Mouse (Mus musculus): ENCODE results near the gene Rft1. TPM values are rescaled to one million over a fixed set of nuclear protein-coding genes. Genes with fewer than 3 reads are reported as not detected.
"Not testable (repeated sequence)": the region's sequence is repeated elsewhere in the genome, so short reads cannot be mapped to it uniquely, and the experiment has no call there.

Gene Rft1
- polyA plus RNA-seq, 3 experiments from 2014 or later: 10.9 to 17.1 (median 15.5) TPM

DNA sequence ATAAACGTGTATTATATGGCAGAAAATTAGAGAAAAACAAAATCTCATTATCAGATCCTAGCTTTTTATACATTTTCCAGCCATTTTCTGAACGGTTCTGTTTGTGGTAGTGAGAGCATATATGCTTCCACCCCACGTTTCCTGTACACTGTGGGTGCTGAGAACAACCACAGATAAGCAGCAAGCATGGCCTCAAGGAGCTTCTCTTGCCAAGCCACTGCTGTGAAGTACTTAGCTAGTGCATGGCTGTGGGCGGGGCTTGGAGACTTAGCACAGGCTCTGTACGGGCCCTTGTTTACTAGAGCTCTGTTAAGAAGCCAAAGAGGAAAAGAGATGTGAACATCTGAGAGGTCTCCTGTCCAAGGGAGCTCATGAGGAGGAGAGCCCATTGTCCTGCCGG, 20.8 kb downstream of the Rft1 start:
- peak; percentile 83 for ATAC-seq

DNA sequence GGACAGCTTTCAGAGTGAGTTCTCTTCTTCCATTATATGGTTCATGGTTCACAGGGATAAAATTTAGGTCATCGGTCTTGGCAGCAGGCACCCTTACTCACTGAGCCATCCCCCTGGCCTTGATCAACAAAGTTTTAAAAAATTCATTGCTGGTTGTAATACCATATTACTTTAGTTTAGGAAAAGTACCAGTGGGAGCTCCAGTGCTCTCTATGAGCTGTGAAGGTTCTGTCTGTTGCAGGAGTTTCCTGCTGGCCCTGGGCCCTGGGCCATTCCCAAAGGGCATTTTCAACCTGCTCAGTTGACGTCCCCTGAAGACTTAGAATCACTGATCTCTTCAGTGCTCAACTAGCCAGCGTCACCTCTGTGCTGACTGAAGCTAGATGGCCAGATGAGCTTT, 28.0 kb downstream of the Rft1 start:
- no peak for ATAC-seq

DNA sequence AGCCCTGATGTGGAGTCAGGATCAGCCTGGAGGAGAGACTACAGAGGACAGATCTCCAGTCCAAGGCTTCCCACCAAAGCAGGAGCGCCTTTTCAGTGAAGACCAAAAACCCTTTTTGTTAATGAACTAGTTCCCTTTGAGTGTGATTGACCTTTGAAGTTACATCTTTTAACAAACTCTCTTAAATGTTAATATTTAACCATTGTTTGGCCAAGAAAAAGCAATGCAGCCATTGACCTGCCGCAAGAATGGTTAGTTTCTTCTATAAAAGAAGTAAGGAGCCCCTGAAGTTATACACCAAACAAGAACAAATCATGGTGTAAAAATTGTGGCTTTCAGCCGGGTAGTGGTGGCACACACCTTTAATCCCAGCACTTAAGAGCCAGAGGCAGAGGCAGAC, 36.5 kb downstream of the Rft1 start:
- ATAC-seq: no peak

DNA sequence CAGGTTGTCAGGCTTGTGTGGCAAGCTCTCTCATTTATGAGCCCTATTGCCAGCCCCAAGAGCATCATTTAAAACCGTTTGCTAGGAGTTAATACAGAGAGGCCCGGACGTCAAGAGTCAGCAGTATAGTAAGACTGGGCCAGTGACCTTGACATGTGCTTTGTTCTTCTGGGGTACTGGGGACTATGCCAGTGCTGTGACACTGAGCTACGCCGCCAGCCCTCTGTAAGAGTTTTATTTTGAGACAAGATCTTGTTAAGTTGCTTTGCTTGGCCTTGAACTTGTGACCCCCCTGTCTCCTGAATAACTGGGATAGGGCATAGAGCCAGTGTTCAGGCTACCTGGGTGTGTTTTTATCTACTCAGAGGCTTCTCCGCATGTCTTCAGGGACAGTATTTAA, 38.3 kb downstream of the Rft1 start:
- ATAC-seq: no peak

DNA sequence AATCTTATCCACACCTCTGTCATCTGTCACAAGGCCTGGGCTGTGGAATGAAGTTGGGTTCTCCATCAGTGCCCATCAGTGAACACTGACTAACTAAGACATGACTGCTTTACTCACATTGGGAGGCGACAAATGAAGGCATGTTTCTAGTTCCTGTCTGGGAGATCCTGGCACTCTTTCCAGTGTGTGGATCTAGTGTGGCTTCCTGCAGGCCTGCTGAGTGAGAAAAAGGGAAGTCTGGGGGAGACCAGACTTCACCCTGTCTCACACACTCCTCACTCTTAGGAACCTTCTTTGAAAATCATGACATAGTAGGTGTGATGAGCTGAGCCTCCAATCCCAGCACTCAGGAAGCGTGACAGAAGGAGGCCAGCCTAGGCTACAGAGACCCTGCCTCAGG, 40.6 kb downstream of the Rft1 start:
- ATAC-seq: no peak

DNA sequence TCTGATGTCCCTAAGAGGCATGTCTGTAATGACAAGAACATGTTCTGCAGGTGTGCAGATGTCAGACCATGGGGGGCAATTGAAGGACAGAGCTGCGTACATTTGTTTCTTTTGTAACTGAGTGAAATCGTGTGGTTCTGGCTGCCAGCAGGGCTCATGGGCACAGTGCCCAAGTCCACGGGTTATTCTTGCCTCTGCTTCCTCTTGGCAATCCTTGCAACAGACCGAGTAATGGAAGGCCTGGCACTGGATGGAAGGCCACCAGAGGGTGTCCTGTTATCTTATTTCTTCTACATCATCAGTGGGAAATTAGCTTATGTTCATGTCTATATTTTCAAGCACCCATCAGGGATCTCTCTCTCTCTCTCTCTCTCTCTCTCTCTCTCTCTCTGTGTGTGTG, 41.4 kb downstream of the Rft1 start:
- no peak for ATAC-seq

DNA sequence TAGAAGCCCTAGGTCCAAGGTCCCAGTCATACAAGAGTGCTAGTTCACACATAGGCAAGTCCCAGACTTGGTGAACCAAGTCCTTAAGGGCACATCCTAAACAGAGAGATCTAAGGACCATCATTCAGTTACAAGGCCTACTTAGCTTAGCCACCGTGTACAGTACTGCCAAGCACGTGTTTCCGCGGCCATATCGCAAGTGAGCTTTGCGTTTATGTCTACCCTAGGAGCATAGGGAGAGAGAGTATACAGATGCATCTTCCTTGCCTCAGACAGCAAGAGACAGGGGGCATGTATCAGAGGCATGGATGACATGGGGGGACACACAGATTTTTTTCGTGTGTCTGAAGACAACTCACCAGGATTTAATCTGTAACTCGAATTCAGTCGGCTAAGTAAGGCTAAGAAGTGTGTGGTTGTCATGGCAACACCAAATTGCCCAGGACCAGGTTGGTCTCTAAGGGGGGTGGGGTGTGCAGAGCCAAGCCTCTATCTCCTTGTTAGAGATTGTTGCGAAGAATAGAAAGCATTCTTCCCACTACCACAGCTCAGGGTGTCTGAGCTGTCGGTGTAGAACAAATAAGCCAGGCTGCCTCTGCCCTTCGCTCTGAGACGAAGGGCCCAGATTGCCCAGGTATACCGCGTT, 43.4 kb downstream of the Rft1 start:
- no peak for ATAC-seq

DNA sequence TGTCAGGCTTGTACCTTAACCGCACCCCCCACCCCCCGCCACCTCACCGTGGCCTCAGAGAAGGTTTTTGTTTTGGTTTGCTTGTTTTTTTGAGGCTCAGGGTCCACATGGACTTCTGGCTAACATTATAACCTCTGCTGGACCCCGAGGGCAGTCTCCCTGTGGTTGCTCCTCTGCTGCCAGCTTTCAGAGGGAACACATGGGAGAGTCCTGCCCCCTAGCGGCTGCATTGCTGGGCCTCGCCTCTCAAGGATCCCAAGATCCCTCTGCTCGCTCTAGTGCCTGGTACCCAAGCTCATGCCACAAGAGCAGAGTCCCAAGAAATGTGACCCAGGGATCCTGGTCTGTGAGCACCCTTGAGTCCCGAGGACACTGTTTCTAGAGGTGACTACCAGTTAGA, 45.5 kb downstream of the Rft1 start:
- no peak for ATAC-seq

DNA sequence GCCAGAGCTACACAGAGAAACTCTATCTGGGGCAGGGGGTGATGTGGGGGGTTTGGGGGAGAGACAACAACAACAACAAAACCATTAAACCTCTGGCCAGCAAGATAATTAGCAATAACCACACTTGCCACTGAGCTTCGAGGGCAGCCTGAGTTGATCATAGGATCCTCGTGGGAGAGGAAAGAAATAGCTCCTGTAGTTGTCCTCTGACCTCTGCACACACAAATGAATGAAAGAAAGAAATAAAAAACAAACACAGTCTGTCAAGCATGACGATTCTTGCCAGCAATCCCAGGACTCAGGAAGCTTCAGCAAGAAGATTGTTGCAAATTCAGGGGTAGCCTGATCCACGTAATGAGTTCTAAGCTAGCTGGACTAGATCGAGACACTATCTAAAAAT, 48.4 kb downstream of the Rft1 start:
- no peak for ATAC-seq

DNA sequence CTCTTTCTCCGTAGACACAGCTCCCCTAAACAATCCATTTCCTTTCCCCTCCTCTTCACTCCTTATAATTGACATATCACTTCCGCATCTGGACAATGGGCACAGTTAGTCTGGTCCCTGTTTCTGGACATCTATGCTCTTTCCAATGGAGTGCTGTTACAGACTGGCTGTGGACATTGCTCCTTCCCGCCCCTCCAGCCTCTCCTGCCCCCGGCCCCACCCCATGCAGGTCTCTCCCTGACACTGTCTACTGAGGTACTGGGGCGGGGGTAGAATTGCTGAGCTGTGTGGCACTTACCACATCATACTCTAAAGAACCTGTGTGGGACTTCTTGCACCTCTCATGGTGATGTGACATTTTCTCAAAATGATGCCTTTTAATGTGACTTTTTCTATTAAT, 48.9 kb downstream of the Rft1 start:
- no peak for ATAC-seq

DNA sequence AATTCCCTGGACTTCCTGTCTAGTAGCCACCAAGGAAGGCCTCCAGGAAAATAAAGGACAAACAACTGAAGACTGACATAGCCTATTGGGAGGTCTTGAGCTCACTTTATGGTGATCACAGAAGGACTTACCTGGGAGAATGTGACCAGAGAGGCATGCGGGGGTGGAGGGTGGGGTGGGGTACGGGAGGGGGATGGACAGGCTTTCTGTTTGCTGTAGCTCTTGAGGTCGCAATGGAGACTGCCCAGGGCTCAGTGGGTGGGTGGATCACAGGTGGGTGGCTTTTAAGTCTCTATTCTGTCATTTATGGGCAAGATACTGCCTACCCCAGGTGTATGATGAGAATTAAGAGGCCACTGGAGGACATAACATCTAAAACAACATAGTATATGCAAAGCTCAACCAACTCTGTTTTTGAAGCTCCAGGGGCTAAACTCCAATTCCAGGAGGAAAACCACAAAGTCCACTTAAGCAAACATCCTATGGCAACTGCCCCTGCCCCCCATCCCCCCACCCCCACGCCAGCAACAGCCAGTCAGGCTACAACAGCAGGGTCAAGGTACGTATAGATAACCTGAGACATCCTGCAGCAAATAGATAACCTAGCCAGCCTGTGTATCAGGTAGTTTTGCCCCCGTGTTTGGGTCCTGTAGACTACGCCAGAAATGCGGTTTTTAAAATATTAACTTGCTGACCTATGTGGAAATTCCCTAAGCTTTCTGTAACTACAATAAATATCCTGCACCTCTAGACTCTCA, 50.1 kb downstream of the Rft1 start:
- ATAC-seq: no peak

DNA sequence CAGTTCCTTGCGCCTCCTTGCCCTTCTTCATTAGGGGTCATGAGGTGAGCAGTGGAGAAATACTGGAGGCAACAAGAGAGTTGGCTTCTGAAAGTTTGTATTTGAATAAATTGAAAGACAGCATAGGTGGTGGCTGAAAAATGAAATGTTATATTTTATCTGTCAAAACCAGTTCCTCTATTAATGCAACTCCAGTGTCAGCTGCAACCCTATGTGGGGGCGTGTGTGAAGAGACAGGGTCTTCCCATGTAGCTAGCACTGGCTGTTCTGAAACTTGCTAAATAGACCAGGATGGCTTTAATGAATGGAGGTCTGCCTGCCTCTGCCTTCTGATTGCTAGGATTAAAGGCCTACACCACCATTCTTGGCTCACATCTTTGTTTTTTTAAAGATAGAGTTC, 57.7 kb downstream of the Rft1 start:
- ATAC-seq: no peak

DNA sequence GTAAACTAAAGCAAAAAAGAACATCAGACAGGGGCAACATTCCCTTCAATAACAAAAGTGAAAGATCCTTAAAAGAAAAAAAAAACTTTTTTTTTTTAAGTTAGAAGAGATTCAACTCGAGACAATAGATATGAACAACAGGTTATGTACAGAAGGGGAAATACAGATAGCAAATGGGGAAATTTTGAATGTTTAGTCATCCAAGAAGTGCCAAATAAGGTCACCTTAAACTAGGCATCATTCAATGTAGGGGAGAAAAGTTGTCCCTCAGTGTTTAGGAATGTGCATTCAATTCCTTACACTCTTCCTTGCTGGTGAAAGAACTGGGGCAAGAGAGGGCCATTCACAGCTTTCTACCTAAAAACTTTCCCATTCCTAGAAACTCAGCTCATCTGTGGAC, 59.6 kb downstream of the Rft1 start:
- ATAC-seq: no peak

DNA sequence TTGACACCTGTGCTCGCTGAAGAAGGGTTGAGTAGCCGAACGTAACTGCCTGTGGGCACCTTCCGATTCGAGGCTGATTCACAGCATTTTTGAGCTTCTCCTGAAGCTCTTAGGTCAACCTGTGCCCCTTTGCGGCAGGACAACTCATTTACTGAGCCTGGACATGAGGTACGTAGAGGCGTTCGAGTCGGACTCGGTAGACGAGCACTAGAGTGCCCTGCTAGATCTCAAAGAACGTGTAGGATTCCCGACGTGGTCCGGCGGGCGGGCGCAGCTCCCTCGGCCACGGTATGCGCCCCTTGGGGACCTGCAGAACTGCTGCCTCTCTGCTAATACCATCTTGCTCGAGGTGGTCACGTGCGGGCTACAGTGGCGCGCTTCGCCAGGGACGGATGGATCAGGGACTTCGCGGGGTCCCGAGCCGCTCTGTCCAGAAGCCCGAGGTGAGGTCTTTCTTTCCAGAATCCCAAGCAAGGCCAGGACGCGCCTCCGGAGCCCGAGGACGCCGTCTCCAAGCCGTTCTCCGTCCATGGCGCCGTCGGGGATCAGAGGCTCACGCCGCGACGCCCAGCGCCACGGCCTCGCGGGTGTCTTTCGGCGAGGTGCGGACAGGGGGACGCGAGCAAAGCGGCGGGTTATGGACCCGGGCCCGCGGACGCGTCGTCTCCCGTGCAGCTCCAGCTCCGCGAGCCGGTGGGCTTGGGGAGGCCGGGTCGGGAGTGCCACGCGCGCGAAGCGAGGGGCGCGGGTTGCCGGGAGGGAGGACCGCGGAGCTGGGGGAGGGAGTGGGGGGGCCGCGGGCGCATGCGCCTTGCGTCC, 60.8 kb downstream of the Rft1 start, which contains the start of gene Sfmbt1:
TSS of gene Sfmbt1 (plus strand) at position 51 of the 819 bp plus-strand sequence.
- ATAC-seq: peak; percentile 36

DNA sequence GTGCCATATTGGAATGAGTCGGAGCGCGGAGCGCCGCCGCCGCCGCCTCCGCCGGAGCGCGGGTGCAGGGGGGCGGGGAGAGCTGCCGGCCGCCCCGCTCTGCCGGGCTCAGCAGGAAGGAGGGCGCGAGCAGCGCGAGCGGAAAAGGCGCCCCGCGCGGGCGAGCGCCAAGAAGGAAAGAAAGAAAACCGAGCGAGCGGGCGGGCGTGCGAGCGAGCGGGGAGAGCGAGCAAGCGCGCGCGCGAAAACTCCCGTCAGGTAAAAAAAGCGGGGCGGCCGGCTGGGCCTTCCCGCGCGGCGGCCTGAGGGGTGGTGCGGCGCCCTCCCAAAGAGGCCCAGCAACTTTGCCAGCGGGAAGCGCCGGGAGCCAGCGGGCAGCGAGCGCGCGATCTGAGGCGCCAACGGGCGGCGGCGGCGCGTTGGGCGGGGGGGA, 61.5 kb downstream of the Rft1 start:
- peak; percentile 61 for ATAC-seq

DNA sequence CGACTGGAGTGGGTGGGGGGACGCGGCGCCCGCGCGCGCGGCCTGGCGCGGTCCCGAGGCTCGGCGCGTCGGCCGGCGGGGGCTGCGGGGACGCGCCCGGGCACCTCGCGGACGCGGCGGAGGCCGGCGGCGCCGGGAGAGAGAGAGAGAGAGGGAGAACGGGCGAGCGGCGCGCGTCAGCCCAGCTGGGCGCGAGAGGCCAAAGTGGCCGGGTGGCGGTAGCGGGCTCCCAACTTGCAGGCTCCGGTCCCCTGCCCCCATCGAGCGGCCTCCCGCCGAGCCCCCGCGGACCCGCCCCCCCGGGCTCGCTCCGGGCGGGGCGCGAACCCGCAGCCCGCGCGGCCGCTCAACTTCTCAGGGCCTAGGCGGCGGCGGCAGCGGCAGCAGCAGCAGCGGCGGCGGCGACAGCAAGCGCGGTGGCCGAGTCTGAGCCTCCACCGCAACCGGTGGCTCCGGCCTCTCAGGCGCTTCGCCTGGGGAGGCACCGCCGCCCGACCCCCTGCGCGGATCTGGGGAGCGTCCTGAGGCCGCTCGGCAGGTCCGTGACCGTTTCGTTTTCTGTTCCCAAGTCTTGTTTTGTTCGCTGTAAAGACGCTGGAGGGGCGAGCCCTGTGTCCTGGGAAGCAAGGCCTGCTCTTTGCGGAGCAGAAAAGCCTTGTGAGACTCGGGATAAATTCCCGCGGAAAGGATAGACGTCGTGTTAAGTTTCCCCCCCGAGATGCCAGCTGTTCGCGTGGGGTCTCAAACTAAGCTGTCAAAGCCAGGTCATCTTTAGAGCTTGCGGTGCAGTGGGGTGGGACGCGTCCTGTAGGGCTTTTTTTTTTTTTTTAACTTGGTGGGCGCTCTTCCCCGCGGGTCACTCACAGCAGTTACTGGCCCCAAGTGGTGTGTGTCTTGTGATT, 62.1 kb downstream of the Rft1 start:
- peak; percentile 8 for ATAC-seq

DNA sequence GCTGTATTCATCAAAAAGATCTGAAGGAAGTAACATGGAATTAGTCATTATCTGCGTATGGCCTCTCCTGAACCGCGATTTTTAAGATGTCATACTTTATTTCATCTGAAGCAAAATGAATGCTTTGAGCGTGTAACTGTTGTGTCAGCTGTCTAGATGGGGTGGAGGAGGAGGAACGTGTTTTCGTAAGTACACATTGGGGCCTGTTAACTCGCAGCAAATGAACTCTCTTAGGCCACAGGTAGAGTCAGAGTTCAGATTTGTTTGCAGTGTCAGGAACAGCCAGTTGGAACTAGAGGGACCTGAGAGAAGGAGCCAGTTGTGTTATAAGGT, 62.8 kb downstream of the Rft1 start:
- peak; percentile 43 for ATAC-seq

DNA sequence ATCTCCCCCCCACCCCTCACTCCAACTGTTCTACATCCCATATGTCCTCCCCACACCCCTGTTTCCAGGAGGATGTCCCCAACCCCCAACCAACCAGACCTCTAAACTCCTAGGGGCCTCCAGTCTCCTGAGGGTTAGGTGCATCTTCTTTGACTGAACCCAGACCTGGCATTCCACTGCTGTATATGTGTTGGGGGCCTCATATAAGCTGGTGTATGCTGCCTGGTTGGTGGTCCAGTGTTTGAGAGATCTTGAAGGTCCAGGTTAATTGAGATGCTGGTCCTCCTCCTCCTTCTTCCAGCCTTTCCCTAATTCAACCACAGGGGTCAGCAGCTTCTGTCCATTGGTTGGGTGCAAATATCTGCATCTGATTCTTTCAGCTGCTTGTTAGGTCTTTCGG, 64.5 kb downstream of the Rft1 start:
- not testable (repeated sequence) for ATAC-seq

DNA sequence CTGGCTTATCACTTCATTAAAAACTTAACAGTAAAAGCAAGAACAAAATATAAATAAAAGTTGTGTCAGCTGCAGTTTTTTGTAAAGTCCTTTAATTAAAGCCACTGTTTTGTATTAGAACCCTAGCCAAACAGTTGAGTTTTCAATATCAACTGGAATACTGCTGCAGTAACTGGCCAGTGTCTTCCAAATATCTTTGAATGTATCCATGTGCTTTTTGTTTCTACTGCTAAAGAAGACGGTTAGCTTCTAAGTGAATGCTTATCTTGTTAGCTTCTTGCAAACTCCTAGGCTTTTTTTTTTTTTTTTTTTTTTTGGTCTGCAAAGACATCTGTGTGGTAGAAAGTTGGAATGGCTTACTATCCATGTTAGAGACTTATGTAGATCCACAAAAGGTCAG, 65.4 kb downstream of the Rft1 start:
- no peak for ATAC-seq

DNA sequence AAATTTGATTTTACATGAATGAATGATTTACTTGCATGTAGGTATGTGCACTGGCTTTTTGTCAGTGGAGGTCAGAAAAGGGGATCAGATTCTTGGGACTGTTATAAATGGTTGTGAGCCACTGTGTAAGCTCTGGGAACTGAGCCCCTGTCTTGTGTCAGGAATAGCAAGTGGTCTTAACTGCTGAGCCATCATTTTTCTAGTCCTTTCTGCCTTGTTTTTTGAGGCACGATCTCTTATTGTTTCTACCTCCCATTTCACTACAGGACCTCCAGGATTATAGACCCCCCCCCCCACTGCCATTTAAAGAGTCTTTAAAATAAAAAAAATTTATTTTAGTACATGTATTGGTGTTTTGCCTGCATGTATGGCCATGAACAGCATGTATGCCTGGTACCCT, 67.7 kb downstream of the Rft1 start:
- no peak for ATAC-seq

DNA sequence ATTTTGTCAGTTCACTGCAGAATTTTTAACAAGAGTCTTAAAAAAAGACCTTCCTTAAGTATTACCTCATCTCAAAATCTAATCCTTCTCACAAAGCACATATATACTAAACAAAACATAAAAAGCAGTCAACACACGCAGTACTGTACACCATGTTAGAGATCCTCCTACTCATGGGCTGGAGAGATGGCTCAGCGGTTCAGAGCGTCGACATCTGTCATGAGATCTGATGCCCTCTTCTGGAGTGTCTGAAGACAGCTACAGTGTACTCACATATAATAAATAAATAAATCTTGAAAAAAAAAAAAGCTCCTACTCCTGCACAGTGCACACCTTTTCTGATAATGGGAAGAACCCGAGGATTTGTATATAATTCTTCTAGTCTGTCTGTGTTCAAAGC, 68.2 kb downstream of the Rft1 start:
- ATAC-seq: no peak

DNA sequence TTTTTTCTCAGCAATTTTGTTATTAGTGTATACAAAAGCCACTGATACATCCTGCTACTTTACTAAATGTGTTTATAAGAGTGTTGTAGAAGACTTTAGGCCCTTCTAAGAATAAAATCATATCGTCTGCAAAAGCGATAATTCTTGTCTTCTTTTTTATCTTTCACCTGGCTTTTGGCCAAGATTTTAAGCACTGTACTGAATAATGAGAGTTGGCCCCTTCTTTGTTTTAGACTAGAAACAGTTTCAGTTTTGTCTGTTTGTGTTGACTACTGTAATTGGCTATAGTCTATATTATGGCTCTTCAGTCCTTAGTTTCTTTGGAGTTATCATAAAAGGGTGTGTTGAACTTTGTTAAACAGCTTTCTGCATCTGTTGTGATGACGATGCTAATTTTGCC, 77.7 kb downstream of the Rft1 start:
- ATAC-seq: peak; percentile 41

DNA sequence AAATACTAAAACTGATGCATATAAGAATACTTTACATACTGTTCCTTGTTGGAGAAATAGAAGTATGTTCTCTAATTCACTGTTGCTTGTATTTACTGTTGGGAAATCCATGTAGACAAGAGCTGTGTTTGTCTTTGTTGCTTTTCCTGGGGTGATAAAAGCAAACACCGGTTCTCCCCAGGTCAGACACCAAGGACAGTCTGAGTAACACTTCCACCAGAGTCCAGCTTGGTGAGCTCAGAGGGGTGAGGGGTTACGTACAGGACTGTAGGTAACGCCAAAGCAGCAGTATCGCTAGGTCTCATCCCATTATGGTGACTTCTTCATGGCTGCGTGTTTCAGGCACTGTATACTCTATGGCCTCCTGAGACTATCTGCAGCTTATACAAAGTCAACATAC, 80.5 kb downstream of the Rft1 start:
- no peak for ATAC-seq

Measured in inflammation-experienced regulatory T-cells, adult 6 months (primary cell).